Mouse (Mus musculus): ENCODE results near the gene Bdnf. TPM values are rescaled to one million over a fixed set of nuclear protein-coding genes. Genes with fewer than 3 reads are reported as not detected.

The Bdnf gene
- polyA plus RNA-seq, 1 experiment from 2014 or later: 3.2 TPM

- no peak overlapping the region for H3K4me3 ChIP-seq
- no peak overlapping the region for H3K9ac ChIP-seq
- peaks cover 10% of the 10 kb centered on the region; the same call in 1 of the 2 replicates for H3K4me1 ChIP-seq
- no peaks in the 10 kb centered on the region for H3K36me3 ChIP-seq
- H3K27ac ChIP-seq: no peak overlapping the region
- H3K27me3 ChIP-seq: no peaks in the 10 kb centered on the region
- ATAC-seq (ENCODE audit: low FRiP score, low read depth): no peak
- H3K4me2 ChIP-seq (replicated peaks): no peak overlapping the region
- H3K9me3 ChIP-seq: no peaks in the 10 kb centered on the region
These were observed 73.9 kb downstream of the Bdnf start for GRCm38 (mm10) chr2:109748412-109748811.

- Histone ChIP-seq H3K4me2 (replicated peaks) (no peak overlapping the region), H3K4me3 (no peak overlapping the region), H3K27ac (no peak overlapping the region), H3K4me1 (peaks cover 6% of the 10 kb centered on the region; the same call in 1 of the 2 replicates), H3K27me3 (no peaks in the 10 kb centered on the region), H3K9ac (no peak overlapping the region), H3K9me3 (no peaks in the 10 kb centered on the region), H3K36me3 (no peaks in the 10 kb centered on the region)
- no peak for ATAC-seq (ENCODE audit: low FRiP score, low read depth)
- WGBS: 56% methylated on average over 4 of the region's 4 CpGs
These were observed 74.3 kb downstream of the Bdnf start for GRCm38 (mm10) chr2:109748815-109749214.

- ATAC-seq (ENCODE audit: low FRiP score, low read depth): no peak
- Histone ChIP-seq H3K36me3 (no peaks in the 10 kb centered on the region), H3K27me3 (no peaks in the 10 kb centered on the region), H3K4me3 (no peak overlapping the region), H3K4me1 (peaks cover 5% of the 10 kb centered on the region; the same call in 1 of the 2 replicates), H3K4me2 (replicated peaks) (no peak overlapping the region), H3K9me3 (no peaks in the 10 kb centered on the region), H3K9ac (no peak overlapping the region), H3K27ac (no peak overlapping the region)
These were observed 75.5 kb downstream of the Bdnf start for GRCm38 (mm10) chr2:109749964-109750363.

GRCm38 (mm10) chr2:109750484-109750883 lies 76.0 kb downstream of the Bdnf start:
- H3K4me1 ChIP-seq: peaks cover 5% of the 10 kb centered on the region; the same call in 1 of the 2 replicates
- H3K36me3 ChIP-seq: no peaks in the 10 kb centered on the region
- no peak overlapping the region for H3K4me2 ChIP-seq (replicated peaks)
- no peak overlapping the region for H3K9ac ChIP-seq
- no peaks in the 10 kb centered on the region for H3K27me3 ChIP-seq
- no peak overlapping the region for H3K27ac ChIP-seq
- ATAC-seq (ENCODE audit: low FRiP score, low read depth): no peak
- no peaks in the 10 kb centered on the region for H3K9me3 ChIP-seq
- no peak overlapping the region for H3K4me3 ChIP-seq
- WGBS: 78% methylated on average over 1 of the region's 1 CpGs

GRCm38 (mm10) chr2:109756305-109756704 lies 81.8 kb downstream of the Bdnf start:
- Histone ChIP-seq H3K4me1 (no peaks in the 10 kb centered on the region), H3K36me3 (no peaks in the 10 kb centered on the region), H3K4me3 (no peak overlapping the region), H3K9me3 (no peaks in the 10 kb centered on the region), H3K4me2 (replicated peaks) (no peak overlapping the region), H3K27me3 (no peaks in the 10 kb centered on the region), H3K9ac (no peak overlapping the region), H3K27ac (no peak overlapping the region)
- ATAC-seq (ENCODE audit: low FRiP score, low read depth): no peak
- WGBS: 78% methylated on average over 2 of the region's 2 CpGs

GRCm38 (mm10) chr2:109766772-109767171 lies 92.3 kb downstream of the Bdnf start:
- H3K4me1 ChIP-seq: no peaks in the 10 kb centered on the region
- H3K27me3 ChIP-seq: no peaks in the 10 kb centered on the region
- H3K27ac ChIP-seq: no peak overlapping the region
- no peak for ATAC-seq (ENCODE audit: low FRiP score, low read depth)
- no peaks in the 10 kb centered on the region for H3K36me3 ChIP-seq
- no peak overlapping the region for H3K9ac ChIP-seq
- H3K4me2 ChIP-seq (replicated peaks): no peak overlapping the region
- H3K9me3 ChIP-seq: no peaks in the 10 kb centered on the region
- H3K4me3 ChIP-seq: no peak overlapping the region
- 90% methylated on average over 2 of the region's 2 CpGs for WGBS

- no peak for ATAC-seq (ENCODE audit: low FRiP score, low read depth)
- no peak overlapping the region for H3K4me2 ChIP-seq (replicated peaks)
- no peaks in the 10 kb centered on the region for H3K4me1 ChIP-seq
- H3K4me3 ChIP-seq: no peak overlapping the region
- no peak overlapping the region for H3K9ac ChIP-seq
- no peaks in the 10 kb centered on the region for H3K36me3 ChIP-seq
- WGBS: 84% methylated on average over 3 of the region's 3 CpGs
- no peaks in the 10 kb centered on the region for H3K9me3 ChIP-seq
- no peaks in the 10 kb centered on the region for H3K27me3 ChIP-seq
- H3K27ac ChIP-seq: no peak overlapping the region
These were observed 94.3 kb downstream of the Bdnf start for GRCm38 (mm10) chr2:109768814-109769213.

- no peak for ATAC-seq (ENCODE audit: low FRiP score, low read depth)
- Histone ChIP-seq H3K4me3 (no peak overlapping the region), H3K36me3 (no peaks in the 10 kb centered on the region), H3K9ac (no peak overlapping the region), H3K9me3 (no peaks in the 10 kb centered on the region), H3K4me2 (replicated peaks) (no peak overlapping the region), H3K27ac (no peak overlapping the region), H3K27me3 (no peaks in the 10 kb centered on the region), H3K4me1 (no peaks in the 10 kb centered on the region)
- 75% methylated on average over 6 of the region's 6 CpGs for WGBS
These were observed 101.9 kb downstream of the Bdnf start for GRCm38 (mm10) chr2:109776374-109776773.

Other genes starting within 250 kb of the Bdnf start
- 50.0 and 54.3 TPM in 2 replicates for gene Lin7c, start 216.2 kb downstream of the Bdnf start, polyA plus RNA-seq (2015; fragmentation: Nextera tagmentation; extraction: Ambion mirVana)
- gene Lgr4, start 242.9 kb downstream of the Bdnf start, polyA plus RNA-seq (2015; fragmentation: Nextera tagmentation; extraction: Ambion mirVana): 21.1 and 23.2 TPM in 2 replicates